Mouse (Mus musculus) heart, embryonic 16.5 days (tissue): ENCODE results near the gene Cd33. TPM values are rescaled to one million over a fixed set of nuclear protein-coding genes. Genes with fewer than 3 reads are reported as not detected.

Experiments used
- ATAC-seq: fragments of 200-750 bp; cut with Nextera tagmentation; replicated peaks from 2 replicates; pipeline ENCODE4 v1.8.0; 2017; ENCODE audit warnings: moderate number of reproducible peaks; ENCODE audit not compliant: insufficient read depth, low FRiP score; ENCODE audit errors: extremely low read depth
- H3K27ac ChIP-seq: fragments of 300-500 bp; sonication (generic); 2 replicates; pipeline ENCODE4 v1.5.1; 2014; ENCODE audit warnings: mild to moderate bottlenecking, low read length, control low read depth, moderate library complexity
- H3K27me3 ChIP-seq: fragments of 300-500 bp; sonication (generic); 2 replicates; pipeline ENCODE4 v1.6.1; 2014; ENCODE audit warnings: low read length, mixed read lengths; ENCODE audit not compliant: control insufficient read depth, insufficient read depth
- H3K36me3 ChIP-seq: fragments of 300-500 bp; sonication (generic); 2 replicates; pipeline ENCODE4 v1.6.1; 2014; ENCODE audit not compliant: control insufficient read depth, insufficient read depth
- H3K4me1 ChIP-seq: fragments of 300-500 bp; sonication (generic); 2 replicates; pipeline ENCODE4 v1.6.1; 2014; ENCODE audit warnings: low read length, mixed read lengths; ENCODE audit not compliant: control insufficient read depth, insufficient read depth
- H3K4me2 ChIP-seq: fragments of 300-500 bp; sonication (generic); 2 replicates; pipeline ENCODE4 v1.6.1; 2014; ENCODE audit warnings: low read depth, mild to moderate bottlenecking, control low read depth, low read length
- H3K4me3 ChIP-seq: fragments of 300-500 bp; sonication (generic); 2 replicates; pipeline ENCODE4 v1.5.1; 2014; ENCODE audit warnings: mild to moderate bottlenecking, control low read depth, low read length
- H3K9ac ChIP-seq: fragments of 300-500 bp; sonication (generic); 2 replicates; pipeline ENCODE4 v1.6.1; 2014; ENCODE audit warnings: low read length, control low read depth
- H3K9me3 ChIP-seq: fragments of 300-500 bp; sonication (generic); replicated peaks from 2 replicates; pipeline ENCODE4 v1.6.1; 2016; ENCODE audit warnings: low read length; ENCODE audit not compliant: control insufficient read depth
- WGBS: fragments of 180-500 bp; shearing (Covaris S2); extraction: QIAGEN DNeasy Blood & Tissue Kit; methylation state at CpG from one replicate; pipeline ENCODE4 v1.1.7; 2014; 5-methylcytosine and 5-hydroxymethylcytosine counted together
- polyA plus RNA-seq: library from polyadenylated mRNA; unstranded; fragments of >200 nt; fragmentation: Nextera tagmentation; extraction: Ambion mirVana; gene quantifications from 2 replicates; pipeline ENCODE4 v1.2.1, GENCODE M21; 2015

The Cd33 gene
- polyA plus RNA-seq, 1 experiment from 2014 or later, result 0.51 TPM

DNA sequence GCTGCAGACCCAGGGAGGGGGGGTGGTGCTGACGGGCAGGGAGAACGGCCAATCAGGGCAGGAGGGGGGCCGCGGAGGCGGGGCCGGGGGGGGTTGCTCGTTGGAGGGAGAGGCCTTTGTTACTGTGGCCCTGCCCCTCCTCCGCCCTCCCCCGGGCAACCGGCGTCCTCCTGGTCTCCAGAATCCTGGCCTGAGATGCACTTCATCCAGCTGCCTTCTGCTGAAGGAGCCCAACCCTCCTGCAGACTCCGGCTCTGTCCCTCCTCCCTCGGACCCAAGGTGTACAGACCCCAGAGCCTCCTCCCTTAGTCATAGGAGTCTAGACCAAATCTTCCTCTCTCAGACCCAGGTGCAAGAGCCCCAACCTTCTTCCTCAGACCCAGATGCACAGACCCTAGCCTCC lies 54.0 kb downstream of the Cd33 start:
- Histone ChIP-seq H3K9me3 (no peaks in the 10 kb centered on the region), H3K9ac (no peak overlapping the region), H3K27me3 (peaks cover 31% of the 10 kb centered on the region), H3K27ac (no peak overlapping the region), H3K4me2 (peak overlapping the region; percentile 59), H3K4me3 (peak overlapping the region; percentile 39), H3K36me3 (no peaks in the 10 kb centered on the region), H3K4me1 (no peaks in the 10 kb centered on the region)
- WGBS, result 0% methylated on average over 6 of the region's 13 CpGs
- ATAC-seq, result peak; percentile 45

DNA sequence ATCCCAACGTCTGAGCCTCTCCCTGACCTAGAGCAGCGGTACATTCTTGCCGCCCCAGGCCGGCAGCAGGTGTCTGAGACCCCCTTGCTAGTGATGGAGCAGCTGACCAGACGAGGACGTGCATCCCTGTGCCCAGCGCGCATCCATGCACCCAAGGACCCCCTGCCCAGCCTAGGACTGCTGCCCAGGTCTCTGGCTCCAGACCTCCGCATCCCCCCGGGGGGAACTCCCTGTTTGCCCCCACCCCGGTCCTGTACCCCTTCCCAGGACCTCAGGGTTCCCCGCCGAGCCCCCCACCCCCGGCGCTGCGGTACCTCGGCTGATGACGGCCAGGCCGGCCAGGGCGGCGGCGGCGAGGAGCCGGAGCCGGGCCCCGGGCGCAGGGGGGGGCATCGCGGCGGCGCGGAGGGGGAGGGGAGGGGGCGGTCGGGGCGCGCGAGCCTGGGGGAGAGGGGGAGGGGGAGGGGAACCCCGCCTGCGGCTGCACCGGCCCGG lies 54.5 kb downstream of the Cd33 start, which contains the start of gene Iglon5:
Gene Iglon5 (minus strand): TSS at position 445 of the 495 bp plus-strand sequence.
- H3K4me2 ChIP-seq, result peak within 1 kb of the TSS; percentile 59
- no peak within 1 kb of the TSS for H3K27ac ChIP-seq
- 2% methylated on average over 22 of the region's 41 CpGs for WGBS
- H3K27me3 ChIP-seq, result peaks cover 28% of the 10 kb centered on the region
- no peaks in the 10 kb centered on the region for H3K4me1 ChIP-seq
- 0 out of 2 replicates have a peak within 1 kb of the TSS, but pooled peaks have one; percentile 31 for H3K9ac ChIP-seq
- no peaks in the 10 kb centered on the region for H3K36me3 ChIP-seq
- no peaks in the 10 kb centered on the region for H3K9me3 ChIP-seq
- H3K4me3 ChIP-seq, result peak within 1 kb of the TSS; percentile 39
- no peak for ATAC-seq

DNA sequence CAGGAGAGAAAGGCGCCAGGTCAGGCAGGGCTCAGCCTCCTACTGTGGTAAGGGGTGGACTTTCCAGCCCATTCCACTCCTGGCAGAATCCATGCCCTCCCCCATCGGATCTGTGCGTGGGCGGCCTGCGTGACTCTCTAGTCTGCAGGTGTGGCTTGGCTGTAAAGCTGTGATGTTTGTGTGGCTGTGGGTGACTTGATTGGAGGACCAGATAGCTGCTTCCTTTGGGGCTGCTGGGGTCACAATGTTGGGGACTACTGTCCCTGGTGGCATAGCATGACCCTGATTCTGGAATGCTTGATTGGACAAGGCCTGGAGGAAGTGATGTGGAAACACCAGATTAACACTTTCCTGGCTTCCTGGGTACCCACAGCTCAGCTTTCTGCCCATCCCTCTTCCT lies 55.6 kb downstream of the Cd33 start:
- no peak overlapping the region for H3K4me2 ChIP-seq
- no peaks in the 10 kb centered on the region for H3K36me3 ChIP-seq
- H3K4me3 ChIP-seq, result no peak overlapping the region
- 38% methylated on average over 5 of the region's 5 CpGs for WGBS
- H3K27ac ChIP-seq, result no peak overlapping the region
- no peak overlapping the region for H3K9ac ChIP-seq
- H3K9me3 ChIP-seq, result no peaks in the 10 kb centered on the region
- H3K4me1 ChIP-seq, result no peaks in the 10 kb centered on the region
- H3K27me3 ChIP-seq, result peaks cover 26% of the 10 kb centered on the region
- no peak for ATAC-seq

DNA sequence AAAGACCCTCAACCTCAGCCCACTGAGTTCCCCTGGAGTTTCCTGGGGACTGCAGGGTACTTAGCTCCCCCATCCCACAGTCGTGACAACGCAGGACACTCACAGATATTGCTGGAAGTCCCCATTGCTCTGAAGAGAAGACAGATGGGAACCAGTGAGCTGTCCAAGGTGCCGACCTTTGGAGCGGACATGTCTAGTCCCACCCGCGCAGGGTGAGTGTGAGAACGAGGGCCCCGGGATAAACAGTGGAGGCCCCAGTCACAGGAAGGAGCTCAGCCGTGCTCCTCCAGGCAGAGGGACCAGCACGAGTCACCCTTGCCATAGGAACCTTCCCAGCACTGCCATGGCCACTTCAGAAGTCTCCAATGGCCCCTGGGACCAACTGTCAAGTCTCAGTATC lies 61.0 kb downstream of the Cd33 start:
- H3K9me3 ChIP-seq, result no peaks in the 10 kb centered on the region
- peaks cover 3% of the 10 kb centered on the region; the same call in 1 of the 2 replicates for H3K4me1 ChIP-seq
- no peak overlapping the region for H3K9ac ChIP-seq
- no peak overlapping the region for H3K4me3 ChIP-seq
- H3K36me3 ChIP-seq, result no peaks in the 10 kb centered on the region
- 3% methylated on average over 10 of the region's 10 CpGs for WGBS
- 0 out of 2 replicates have a peak, but pooled peaks cover 2% of the 10 kb centered on the region for H3K27me3 ChIP-seq
- no peak for ATAC-seq
- H3K4me2 ChIP-seq, result no peak overlapping the region
- no peak overlapping the region for H3K27ac ChIP-seq

DNA sequence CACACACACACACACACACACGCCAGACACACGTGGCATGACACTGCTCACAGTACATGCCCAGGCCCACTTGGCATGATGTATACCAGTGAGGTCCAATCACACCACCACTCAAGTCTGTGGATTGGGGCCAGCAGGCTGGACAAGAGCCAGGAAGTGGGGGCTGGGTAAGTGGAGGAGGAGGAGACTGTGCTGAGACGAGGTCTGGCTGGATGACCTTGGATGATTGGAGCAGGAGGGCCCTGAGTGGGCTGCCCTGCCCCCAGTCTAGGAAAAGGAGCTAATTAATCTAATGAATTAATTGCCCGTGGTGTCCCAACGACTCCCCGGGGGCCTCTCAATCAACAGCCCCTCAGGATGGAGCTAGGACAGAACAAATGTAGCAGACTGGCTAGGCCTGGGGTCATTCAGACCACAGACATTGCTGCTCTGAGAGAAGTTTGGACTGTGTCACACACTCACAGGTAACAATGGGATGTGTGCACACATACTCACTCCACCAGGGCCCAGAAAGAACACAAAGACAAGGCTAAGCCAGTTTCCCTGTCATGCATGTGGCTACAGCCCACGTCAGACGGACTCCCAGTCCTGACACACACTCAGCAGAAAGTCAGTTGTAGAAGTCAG lies 62.0 kb downstream of the Cd33 start:
- peaks cover 11% of the 10 kb centered on the region for H3K27me3 ChIP-seq
- ATAC-seq, result peak; percentile 62

DNA sequence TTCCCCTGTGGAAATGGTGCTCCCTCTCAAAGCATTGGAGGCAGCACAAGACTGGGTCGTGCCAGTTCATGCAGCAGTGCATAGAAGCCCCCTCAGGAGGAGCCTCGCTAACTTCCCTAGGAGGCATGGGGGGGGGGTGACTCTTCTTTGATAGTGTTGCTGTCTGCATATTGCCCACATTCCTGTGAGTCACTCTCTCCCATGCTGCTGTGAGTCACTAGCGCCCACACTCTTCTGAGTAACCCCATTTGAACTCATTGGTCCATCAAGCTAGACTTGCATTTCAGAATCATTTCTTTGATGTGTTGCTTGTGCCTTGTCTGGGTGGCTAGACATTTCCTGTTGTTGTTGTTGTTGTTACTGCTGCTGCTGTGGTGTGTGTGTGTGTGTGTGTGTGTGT lies 63.0 kb downstream of the Cd33 start:
- H3K27ac ChIP-seq, result no peak overlapping the region
- H3K27me3 ChIP-seq, result peaks cover 20% of the 10 kb centered on the region
- no peak overlapping the region for H3K4me2 ChIP-seq
- no peak for ATAC-seq
- peaks cover 3% of the 10 kb centered on the region; the same call in 1 of the 2 replicates for H3K4me1 ChIP-seq
- H3K9me3 ChIP-seq, result no peaks in the 10 kb centered on the region
- H3K9ac ChIP-seq, result no peak overlapping the region
- WGBS, result 54% methylated on average over 3 of the region's 3 CpGs
- H3K4me3 ChIP-seq, result no peak overlapping the region
- H3K36me3 ChIP-seq, result no peaks in the 10 kb centered on the region

More for the DNA sequence above, 62.0 kb downstream of the Cd33 start:
- WGBS, result 58% methylated on average over 8 of the region's 8 CpGs
- no peaks in the 10 kb centered on the region for H3K36me3 ChIP-seq
- H3K4me3 ChIP-seq, result no peak overlapping the region
- H3K4me1 ChIP-seq, result peaks cover 3% of the 10 kb centered on the region; the same call in 1 of the 2 replicates
- H3K4me2 ChIP-seq, result no peak overlapping the region
- no peak overlapping the region for H3K9ac ChIP-seq
- no peaks in the 10 kb centered on the region for H3K9me3 ChIP-seq
- no peak overlapping the region for H3K27ac ChIP-seq

DNA sequence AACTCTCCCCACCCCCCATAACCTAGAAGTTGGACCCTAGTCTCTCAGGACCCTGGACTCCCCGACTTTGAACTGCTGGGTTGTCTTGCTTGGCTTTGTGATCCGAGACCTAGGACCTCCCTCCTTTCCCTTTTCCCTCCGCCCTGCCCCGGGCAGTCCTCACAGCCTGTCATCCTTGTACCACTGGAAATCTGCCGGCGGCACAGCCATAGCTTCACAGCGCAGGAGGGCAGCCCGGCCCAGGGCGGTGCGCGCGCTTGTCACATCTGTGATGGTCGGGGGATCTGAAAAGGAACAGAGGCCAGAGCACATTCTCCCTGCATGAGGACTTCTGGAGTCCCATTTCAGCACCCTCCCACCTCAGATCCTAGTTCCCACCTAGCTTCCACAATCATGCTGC lies 67.9 kb downstream of the Cd33 start:
- no peak overlapping the region for H3K9ac ChIP-seq
- WGBS, result 3% methylated on average over 13 of the region's 13 CpGs
- H3K4me3 ChIP-seq, result no peak overlapping the region
- no peak overlapping the region for H3K27ac ChIP-seq
- H3K36me3 ChIP-seq, result no peaks in the 10 kb centered on the region
- H3K4me1 ChIP-seq, result no peaks in the 10 kb centered on the region
- no peak for ATAC-seq
- no peaks in the 10 kb centered on the region for H3K9me3 ChIP-seq
- H3K27me3 ChIP-seq, result peaks cover 42% of the 10 kb centered on the region
- no peak overlapping the region for H3K4me2 ChIP-seq

DNA sequence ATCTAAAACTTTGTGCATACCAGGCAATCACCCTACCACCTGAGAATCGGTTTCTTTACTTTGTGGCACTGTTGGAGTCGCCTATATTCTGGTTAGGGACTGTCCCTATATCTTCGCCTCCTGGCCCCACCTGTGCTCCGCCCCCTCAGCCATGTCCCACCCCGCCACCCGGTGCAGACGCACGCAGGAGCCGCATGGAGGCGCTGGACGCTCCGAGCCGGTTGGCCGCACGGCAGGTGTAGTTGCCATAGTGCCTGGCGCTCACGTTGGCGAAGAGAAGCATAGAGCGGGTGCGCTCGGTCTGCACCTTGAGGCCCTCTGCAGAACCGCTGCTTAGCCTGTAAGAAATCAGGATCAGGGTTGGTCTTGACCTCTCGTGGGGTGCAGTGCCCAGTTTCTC lies 68.5 kb downstream of the Cd33 start:
- no peak overlapping the region for H3K9ac ChIP-seq
- H3K4me3 ChIP-seq, result no peak overlapping the region
- no peak for ATAC-seq
- WGBS, result 7% methylated on average over 23 of the region's 23 CpGs
- H3K27me3 ChIP-seq, result peaks cover 42% of the 10 kb centered on the region
- H3K27ac ChIP-seq, result no peak overlapping the region
- no peak overlapping the region for H3K4me2 ChIP-seq
- no peaks in the 10 kb centered on the region for H3K9me3 ChIP-seq
- H3K4me1 ChIP-seq, result no peaks in the 10 kb centered on the region
- no peaks in the 10 kb centered on the region for H3K36me3 ChIP-seq
